Mouse (Mus musculus) cerebellum, postnatal 10 days (tissue): ENCODE measurements at regions not wholly inside any gene's neighbourhood (a gene's known extent, or its start where the extent isn't known, plus 50 kb on each side); places are given as distances from the start of the nearest gene placed in this dataset.
"Not testable (repeated sequence)": the region's sequence is repeated elsewhere in the genome, so short reads cannot be mapped to it uniquely, and the experiment has no call there.

Source experiments
- DNase-seq, 2 experiments: peaks; one replicate each; pipeline ENCODE4 v3.0.0; 2021; ENCODE audit warnings: mixed read lengths in 2 of 2

- DNase-seq = peak; percentile 68 to 75
These were observed 60.1 kb downstream of the Dynlt1b start for GRCm38 (mm10) chr17:6489926-6490564.

GRCm38 (mm10) chr17:6490565-6490935, 60.6 kb downstream of the Dynlt1b start:
- not testable (repeated sequence) for DNase-seq

GRCm38 (mm10) chr17:6492501-6492900, 62.6 kb downstream of the Dynlt1b start:
- DNase-seq = peak; percentile 73 to 78

GRCm38 (mm10) chr17:6492950-6493349, 63.0 kb downstream of the Dynlt1b start:
- DNase-seq = peak; percentile 92

- not testable (repeated sequence) for DNase-seq
These were observed 66.6 kb downstream of the Dynlt1b start for GRCm38 (mm10) chr17:6496491-6496890.

GRCm38 (mm10) chr17:6502676-6503075, 72.8 kb downstream of the Dynlt1b start:
- DNase-seq = peak in 1 of 2 experiments; percentile 15

- DNase-seq = not testable (repeated sequence)
These were observed 76.0 kb downstream of the Dynlt1b start for GRCm38 (mm10) chr17:6505896-6506295.

GRCm38 (mm10) chr17:6515128-6515527, 85.2 kb downstream of the Dynlt1b start:
- not testable (repeated sequence) for DNase-seq

- not testable (repeated sequence) for DNase-seq
These were observed 82.4 kb upstream of the Dynlt1c start for GRCm38 (mm10) chr17:6519107-6519506.

- not testable (repeated sequence) for DNase-seq
These were observed 81.5 kb upstream of the Dynlt1c start for GRCm38 (mm10) chr17:6520001-6520400.

- DNase-seq = not testable (repeated sequence)
These were observed 80.7 kb upstream of the Dynlt1c start for GRCm38 (mm10) chr17:6520751-6521150.

GRCm38 (mm10) chr17:6522185-6522584, 79.3 kb upstream of the Dynlt1c start:
- peak; percentile 15 to 16 for DNase-seq

- DNase-seq = not testable (repeated sequence)
These were observed 62.7 kb upstream of the Dynlt1c start for GRCm38 (mm10) chr17:6538723-6539122.

GRCm38 (mm10) chr17:6547064-6547760, 54.3 kb upstream of the Dynlt1c start:
- not testable (repeated sequence) for DNase-seq

GRCm38 (mm10) chr17:6547937-6548336, 53.5 kb upstream of the Dynlt1c start:
- DNase-seq = not testable (repeated sequence)
